Mouse (Mus musculus) small intestine, adult 2 months (tissue): Measurements from ENCODE around the gene Cyp2j13.
"Not testable (repeated sequence)": the region's sequence is repeated elsewhere in the genome, so short reads cannot be mapped to it uniquely, and the experiment has no call there.

Source experiments
- CTCF ChIP-seq: fragments of 200-500 bp; IDR thresholded peaks from 2 replicates; pipeline ENCODE4 v1.5.1; 2012; ENCODE audit warnings: low read depth, mild to moderate bottlenecking, control low read depth, inconsistent platforms, low read length, moderate library complexity, mixed read lengths; ENCODE audit not compliant: insufficient replicate concordance, insufficient read length; ENCODE audit errors: extremely low read depth
- POLR2A ChIP-seq: fragments of 200-500 bp; IDR thresholded peaks from 2 replicates; pipeline ENCODE4 v1.6.1; 2012; ENCODE audit warnings: low read depth, mild to moderate bottlenecking, control low read depth, inconsistent platforms, low read length, moderate library complexity

- not testable (repeated sequence) for TF ChIP-seq CTCF, POLR2A
Observed at GRCm38 (mm10) chr4:96089356-96090048, 12.2 kb upstream of the Cyp2j13 start.
